Mouse (Mus musculus): ENCODE data around the gene Gm10720. TPM values are rescaled to one million over a fixed set of nuclear protein-coding genes. Genes with fewer than 3 reads are reported as not detected.
"Not testable (repeated sequence)": the region's sequence is repeated elsewhere in the genome, so short reads cannot be mapped to it uniquely, and the experiment has no call there.

Gene Gm10720
- polyA plus RNA-seq, 1 experiment, result 1.1 TPM

- H3K27me3 ChIP-seq (replicated peaks); H3K9me3 ChIP-seq; H3K4me3 ChIP-seq (replicated peaks); H3K4me1 ChIP-seq; H3K36me3 ChIP-seq (replicated peaks; ENCODE audit: low read length): not testable (repeated sequence)
These were observed 7.0 kb downstream of the Gm10720 start for GRCm38 (mm10) chr9:3022316-3023008.

DNA sequence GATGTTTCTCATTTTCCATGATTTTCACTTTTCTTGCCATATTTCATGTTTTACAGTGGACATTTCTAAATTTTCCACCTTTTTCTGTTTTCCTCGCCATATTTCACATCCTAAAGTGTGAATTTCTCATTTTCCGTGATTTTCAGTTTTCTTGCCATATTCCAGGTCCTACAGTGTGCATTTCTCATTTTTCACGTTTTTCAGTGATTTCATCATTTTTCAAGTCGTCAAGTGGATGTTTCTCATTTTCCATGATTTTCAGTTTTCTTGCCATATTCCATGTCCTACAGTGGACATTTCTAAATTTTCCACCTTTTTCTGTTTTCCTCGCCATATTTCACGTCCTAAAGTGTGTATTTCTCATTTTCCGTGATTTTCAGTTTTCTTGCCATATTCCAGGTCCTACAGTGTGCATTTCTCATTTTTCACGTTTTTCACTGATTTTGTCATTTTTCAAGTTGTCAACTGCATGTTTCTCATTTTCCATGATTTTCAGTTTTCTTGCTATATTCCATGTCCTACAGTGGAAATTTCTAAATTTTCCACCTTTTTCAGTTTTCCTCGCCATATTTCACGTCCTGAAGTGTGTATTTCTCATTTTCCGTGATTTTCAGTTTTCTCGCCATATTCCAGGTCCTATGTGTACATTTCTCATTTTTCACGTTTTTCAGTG is 8.0 kb downstream of the Gm10720 start, which contains the start of gene Gm10718:
Gene Gm10718, plus strand, starts transcription at position 236 of the 673 bp plus-strand sequence.
- not testable (repeated sequence) for H3K36me3 ChIP-seq (replicated peaks; ENCODE audit: low read length); H3K4me3 ChIP-seq (replicated peaks); H3K4me1 ChIP-seq; H3K27me3 ChIP-seq (replicated peaks); H3K9me3 ChIP-seq

DNA sequence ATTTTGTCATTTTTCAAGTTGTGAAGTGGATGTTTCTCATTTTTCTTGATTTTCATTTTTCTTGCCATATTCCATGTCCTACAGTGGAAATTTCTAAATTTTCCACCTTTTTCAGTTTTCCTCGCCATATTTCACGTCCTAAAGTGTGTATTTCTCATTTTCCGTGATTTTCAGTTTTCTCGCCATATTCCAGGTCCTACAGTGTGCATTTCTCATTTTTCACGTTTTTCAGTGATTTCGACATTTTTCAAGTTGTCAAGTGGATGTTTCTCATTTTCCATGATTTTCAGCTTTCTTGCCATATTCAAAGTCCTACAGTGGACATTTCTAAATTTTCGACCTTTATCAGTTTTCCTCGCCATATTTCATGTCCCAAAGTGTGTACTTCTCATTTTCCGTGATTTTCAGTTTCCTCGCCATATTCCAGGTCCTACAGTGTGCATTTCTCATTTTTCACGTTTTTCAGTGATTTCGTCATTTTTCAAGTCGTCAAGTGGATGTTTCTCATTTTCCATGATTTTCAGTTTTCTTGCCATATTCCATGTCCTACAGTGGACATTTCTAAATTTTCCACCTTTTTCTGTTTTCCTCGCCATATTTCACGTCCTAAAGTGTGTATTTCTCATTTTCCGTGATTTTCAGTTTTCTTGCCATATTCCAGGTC is 8.7 kb downstream of the Gm10720 start:
- H3K27me3 ChIP-seq (replicated peaks); H3K4me3 ChIP-seq (replicated peaks); H3K9me3 ChIP-seq: not testable (repeated sequence)

GRCm38 (mm10) chr9:3024912-3025467 is 9.5 kb downstream of the Gm10720 start, which contains the start of gene Gm10717:
Gene Gm10717, plus strand, starts transcription at chr9:3025417.
- not testable (repeated sequence) for H3K9me3 ChIP-seq; H3K4me1 ChIP-seq; H3K36me3 ChIP-seq (replicated peaks; ENCODE audit: low read length); H3K27me3 ChIP-seq (replicated peaks); H3K4me3 ChIP-seq (replicated peaks)

More for the DNA sequence above, 8.7 kb downstream of the Gm10720 start:
- not testable (repeated sequence) for H3K4me1 ChIP-seq; H3K36me3 ChIP-seq (replicated peaks; ENCODE audit: low read length)

- not testable (repeated sequence) for H3K9me3 ChIP-seq; H3K27me3 ChIP-seq (replicated peaks); H3K36me3 ChIP-seq (replicated peaks; ENCODE audit: low read length); H3K4me1 ChIP-seq; H3K4me3 ChIP-seq (replicated peaks)
These were observed 10.2 kb downstream of the Gm10720 start for GRCm38 (mm10) chr9:3025653-3026052.

GRCm38 (mm10) chr9:3026136-3026535 is 10.7 kb downstream of the Gm10720 start:
- not testable (repeated sequence) for H3K4me1 ChIP-seq; H3K27me3 ChIP-seq (replicated peaks); H3K9me3 ChIP-seq; H3K36me3 ChIP-seq (replicated peaks; ENCODE audit: low read length); H3K4me3 ChIP-seq (replicated peaks)

- not testable (repeated sequence) for H3K9me3 ChIP-seq; H3K4me1 ChIP-seq; H3K27me3 ChIP-seq (replicated peaks); H3K36me3 ChIP-seq (replicated peaks; ENCODE audit: low read length); H3K4me3 ChIP-seq (replicated peaks)
These were observed 11.3 kb downstream of the Gm10720 start for GRCm38 (mm10) chr9:3026741-3027140.

- H3K9me3 ChIP-seq; H3K27me3 ChIP-seq (replicated peaks); H3K36me3 ChIP-seq (replicated peaks; ENCODE audit: low read length); H3K4me1 ChIP-seq; H3K4me3 ChIP-seq (replicated peaks): not testable (repeated sequence)
These were observed 11.7 kb downstream of the Gm10720 start for GRCm38 (mm10) chr9:3027200-3027599.

DNA sequence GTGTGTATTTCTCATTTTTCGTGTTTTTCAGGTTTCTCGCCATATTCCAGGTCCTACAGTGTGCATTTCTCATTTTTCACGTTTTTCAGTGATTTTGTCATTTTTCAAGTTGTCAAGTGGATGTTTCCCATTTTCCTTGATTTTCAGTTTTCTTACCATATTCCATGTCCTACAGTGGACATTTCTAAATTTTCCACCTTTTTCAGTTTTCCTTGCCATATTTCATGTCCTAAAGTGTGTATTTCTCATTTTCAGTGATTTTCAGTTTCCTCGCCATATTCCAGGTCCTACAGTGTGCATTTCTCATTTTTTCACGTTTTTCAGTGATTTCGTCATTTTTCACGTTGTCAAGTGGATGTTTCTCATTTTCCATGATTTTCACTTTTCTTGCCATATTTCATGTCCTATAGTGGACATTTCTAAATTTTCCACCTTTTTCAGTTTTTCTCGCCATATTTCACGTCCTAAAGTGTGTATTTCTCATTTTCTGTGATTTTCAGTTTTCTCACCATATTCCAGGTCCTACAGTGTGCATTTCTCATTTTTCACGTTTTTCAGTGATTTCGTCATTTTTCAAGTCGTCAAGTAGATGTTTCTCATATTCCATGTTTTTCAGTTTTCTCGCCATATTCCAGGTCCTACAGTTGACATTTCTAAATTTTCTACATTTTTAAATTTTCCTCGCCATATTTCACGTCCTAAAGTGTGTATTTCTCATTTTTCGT is 14.0 kb downstream of the Gm10720 start:
- H3K9me3 ChIP-seq; H3K27me3 ChIP-seq (replicated peaks); H3K4me1 ChIP-seq; H3K4me3 ChIP-seq (replicated peaks); H3K36me3 ChIP-seq (replicated peaks; ENCODE audit: low read length): not testable (repeated sequence)

DNA sequence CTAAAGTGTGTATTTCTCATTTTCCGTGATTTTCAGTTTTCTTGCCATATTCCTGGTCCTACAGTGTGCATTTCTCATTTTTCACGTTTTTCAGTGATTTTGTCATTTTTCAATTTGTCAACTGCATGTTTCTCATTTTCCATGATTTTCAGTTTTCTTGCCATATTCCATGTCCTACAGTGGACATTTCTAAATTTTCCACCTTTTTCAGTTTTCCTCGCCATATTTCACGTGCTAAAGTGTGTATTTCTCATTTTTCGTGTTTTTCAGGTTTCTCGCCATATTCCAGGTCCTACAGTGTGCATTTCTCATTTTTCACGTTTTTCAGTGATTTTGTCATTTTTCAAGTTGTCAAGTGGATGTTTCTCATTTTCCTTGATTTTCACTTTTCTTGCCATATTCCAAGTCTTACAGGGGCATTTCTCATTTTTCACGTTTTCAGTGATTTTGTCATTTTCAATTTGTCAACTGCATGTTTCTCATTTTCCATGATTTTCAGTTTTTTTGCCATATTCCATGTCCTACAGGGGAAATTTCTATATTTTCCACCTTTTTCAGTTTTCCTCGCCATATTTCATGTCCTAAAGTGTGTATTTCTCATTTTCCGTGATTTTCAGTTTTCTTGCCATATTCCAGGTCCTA is 15.3 kb downstream of the Gm10720 start:
- H3K4me3 ChIP-seq (replicated peaks); H3K36me3 ChIP-seq (replicated peaks; ENCODE audit: low read length); H3K27me3 ChIP-seq (replicated peaks); H3K9me3 ChIP-seq; H3K4me1 ChIP-seq: not testable (repeated sequence)

GRCm38 (mm10) chr9:3034299-3034698 is 18.8 kb downstream of the Gm10720 start, which contains the start of gene Gm17535:
Gene Gm17535, plus strand, starts transcription at chr9:3034599.
- not testable (repeated sequence) for H3K4me3 ChIP-seq (replicated peaks); H3K4me1 ChIP-seq; H3K27me3 ChIP-seq (replicated peaks); H3K9me3 ChIP-seq; H3K36me3 ChIP-seq (replicated peaks; ENCODE audit: low read length)

- not testable (repeated sequence) for H3K36me3 ChIP-seq (replicated peaks; ENCODE audit: low read length); H3K4me1 ChIP-seq; H3K4me3 ChIP-seq (replicated peaks); H3K9me3 ChIP-seq; H3K27me3 ChIP-seq (replicated peaks)
These were observed 21.1 kb downstream of the Gm10720 start, which contains the start of gene Gm10715 for GRCm38 (mm10) chr9:3036577-3036976. Gene Gm10715, plus strand, starts transcription at chr9:3036877.

- not testable (repeated sequence) for H3K4me3 ChIP-seq (replicated peaks); H3K4me1 ChIP-seq; H3K36me3 ChIP-seq (replicated peaks; ENCODE audit: low read length); H3K27me3 ChIP-seq (replicated peaks)
- peaks cover 11% of the 10 kb centered on the region for H3K9me3 ChIP-seq
These were observed 22.7 kb downstream of the Gm10720 start for GRCm38 (mm10) chr9:3038161-3038560.
